Mouse (Mus musculus) lung, adult 2 months (tissue): Measurements from ENCODE around the gene Mea1.

Source experiments
- CTCF ChIP-seq: fragments of 200-500 bp; IDR thresholded peaks from 2 replicates; pipeline ENCODE4 v1.5.1; 2011; ENCODE audit warnings: mild to moderate bottlenecking, low read length, control low read depth; ENCODE audit not compliant: insufficient read depth
- POLR2A ChIP-seq: fragments of 200-500 bp; IDR thresholded peaks from 2 replicates; pipeline ENCODE4 v1.6.1; 2011; ENCODE audit warnings: low read depth, mild to moderate bottlenecking, control low read depth, low read length, borderline replicate concordance; ENCODE audit errors: extremely low read depth

DNA sequence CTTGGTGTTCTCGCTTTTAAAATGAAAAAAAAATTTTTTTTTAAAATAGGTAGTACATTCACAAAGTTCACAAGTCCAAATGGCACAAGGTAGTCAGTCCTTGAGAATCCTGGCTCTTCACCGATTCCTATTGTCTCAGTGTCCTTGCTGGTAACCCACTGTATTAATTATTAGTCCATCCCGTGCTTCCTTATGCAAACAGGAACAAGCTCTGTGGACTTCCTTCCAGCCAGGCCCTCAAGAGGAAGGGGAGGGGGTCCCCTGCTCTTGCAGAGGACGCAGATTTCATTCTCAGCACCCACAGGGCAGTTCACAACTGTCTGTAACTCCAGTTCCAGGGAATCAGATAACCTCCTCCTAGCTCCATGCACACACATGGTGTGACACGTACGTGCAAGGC, 22.5 kb upstream of the Mea1 start:
- TF ChIP-seq POLR2A (no peak), CTCF (no peak)
